Mouse (Mus musculus) lung, postnatal 0 days (tissue): ENCODE data around the gene Tor2a.

Experiments used
- CTCF ChIP-seq: IDR thresholded peaks from 2 replicates; pipeline ENCODE4 v1.5.1; 2016; ENCODE audit warnings: antibody characterized with exemption, mild to moderate bottlenecking
- EP300 ChIP-seq: IDR thresholded peaks from 2 replicates; pipeline ENCODE4 v1.6.1; 2016; ENCODE audit warnings: antibody characterized with exemption, mild to moderate bottlenecking, control low read depth

DNA sequence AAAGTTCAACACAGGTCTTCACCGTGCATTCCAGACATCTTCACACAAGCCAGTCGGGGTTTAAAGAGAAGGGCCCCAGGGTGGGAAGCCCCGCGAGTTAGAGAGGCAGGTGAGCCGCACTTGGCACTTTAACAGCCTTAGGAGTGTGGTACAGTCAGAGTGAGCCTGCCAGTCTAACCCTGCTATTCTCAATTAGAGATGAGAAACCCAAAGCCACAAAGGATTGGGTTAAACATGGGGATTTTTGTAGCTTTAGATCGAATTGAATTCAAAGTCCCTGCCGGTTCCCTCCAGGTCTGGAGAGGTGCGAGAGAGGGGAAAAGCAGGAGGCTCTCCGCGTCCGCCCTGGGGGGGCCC is 16.1 kb upstream of the Tor2a start, which contains the start of gene 6330409D20Rik:
- TF ChIP-seq CTCF (no peak), EP300 (no peak)
